Mouse (Mus musculus) heart, postnatal 36 days (tissue): ENCODE measurements around the gene Mxi1. TPM values are rescaled to one million over a fixed set of nuclear protein-coding genes. Genes with fewer than 3 reads are reported as not detected.

Experiments used
- DNase-seq, 2 experiments: peaks; one replicate each; pipeline ENCODE4 v3.0.0; 2021 to 2022
- intact Hi-C: fragments of 180-260 bp; cut with DNase I; formaldehyde crosslinking; loops from one replicate; pipeline ENCODE4 v1.15.1; 2025
- total RNA-seq, 2 experiments: library from RNA; stranded (reverse); gene quantifications; 2 replicates each; pipeline ENCODE4 v1.2.3; 2021

Mxi1 gene
- total RNA-seq, 2 experiments from 2014 or later, result 50.9 to 51.7 TPM

GRCm38 (mm10) chr19:53299156-53299828 is 11.0 kb upstream of the Mxi1 start:
- DNase-seq, result no peak
- intact Hi-C loops, result no loop called here

- DNase-seq, result no peak
- intact Hi-C loops, result no loop called here
Observed at GRCm38 (mm10) chr19:53299829-53300181, 10.5 kb upstream of the Mxi1 start.

DNA sequence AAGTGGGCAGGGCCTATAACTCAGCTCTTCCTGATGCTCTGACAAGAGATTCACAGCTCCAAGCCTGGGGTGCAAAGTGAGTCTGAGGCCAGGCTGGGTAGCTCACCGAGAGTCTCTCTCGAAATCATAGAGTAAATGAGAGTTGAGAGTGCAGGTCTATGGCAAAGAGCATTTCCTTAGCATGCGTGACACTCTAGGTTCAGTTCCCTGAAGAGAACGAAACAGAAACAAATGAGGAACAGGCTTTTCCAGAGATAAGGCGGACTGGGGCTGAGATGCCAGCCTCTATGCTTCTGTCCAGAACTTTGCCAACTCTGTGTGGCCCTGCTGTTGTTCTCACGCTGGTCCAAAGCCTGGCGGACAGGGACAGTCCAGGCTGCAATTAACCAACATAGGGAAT is 6.9 kb upstream of the Mxi1 start:
- intact Hi-C loops, result no loop called here
- no peak for DNase-seq

- DNase-seq, result no peak
- intact Hi-C loops, result no loop called here
Observed at GRCm38 (mm10) chr19:53305621-53306020, 4.7 kb upstream of the Mxi1 start.

DNA sequence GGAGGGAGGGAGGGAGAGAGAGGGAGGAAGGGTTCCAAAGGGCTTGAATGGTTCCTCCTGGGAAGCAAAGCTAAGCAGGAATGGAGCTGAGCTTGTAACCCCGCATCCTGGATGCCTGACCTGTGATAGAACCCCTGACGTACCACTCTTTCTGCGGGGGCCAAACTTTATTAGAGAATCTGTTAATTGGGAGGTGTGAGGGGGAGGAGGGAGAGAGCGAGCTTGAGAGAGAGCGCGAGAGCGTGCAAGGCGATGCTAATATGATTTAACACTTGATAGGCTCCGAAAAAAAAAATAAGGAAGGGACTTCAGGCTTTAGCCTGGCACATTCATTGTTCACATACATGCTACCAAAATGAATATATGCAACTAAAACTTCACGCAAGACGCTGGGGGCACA is 3.6 kb upstream of the Mxi1 start:
- no peak for DNase-seq
- intact Hi-C loops, result no loop called here

DNA sequence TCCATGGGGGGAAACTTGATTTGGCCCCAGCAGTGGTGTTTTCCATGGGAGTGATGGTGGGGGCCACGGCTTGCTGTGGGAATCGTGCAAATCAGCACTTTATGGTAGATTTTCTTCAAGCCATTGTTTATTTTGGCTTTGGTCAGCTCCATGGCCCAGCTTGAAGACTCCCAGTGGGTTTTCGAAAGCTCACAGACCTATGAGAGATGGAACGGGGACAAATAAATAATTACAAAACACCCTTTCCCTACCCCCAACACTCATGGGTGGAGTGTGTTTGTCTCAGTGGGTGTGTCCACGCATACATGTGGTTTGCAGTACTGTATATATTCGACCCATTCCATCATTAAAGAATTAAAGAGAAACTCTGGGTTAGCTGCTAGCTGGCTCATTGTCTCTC is 3.1 kb upstream of the Mxi1 start:
- no peak for DNase-seq
- intact Hi-C loops, result no loop called here

- no peak for DNase-seq
- intact Hi-C loops, result loop anchor here (2.0 to 5.0 kb wide), 8 partner anchors 32 to 633 kb away; partner anchors contain the start of genes Add3, Bbip1, Shoc2 and Smc3
Observed at GRCm38 (mm10) chr19:53309631-53310030, 687 bp upstream of the Mxi1 start.

DNA sequence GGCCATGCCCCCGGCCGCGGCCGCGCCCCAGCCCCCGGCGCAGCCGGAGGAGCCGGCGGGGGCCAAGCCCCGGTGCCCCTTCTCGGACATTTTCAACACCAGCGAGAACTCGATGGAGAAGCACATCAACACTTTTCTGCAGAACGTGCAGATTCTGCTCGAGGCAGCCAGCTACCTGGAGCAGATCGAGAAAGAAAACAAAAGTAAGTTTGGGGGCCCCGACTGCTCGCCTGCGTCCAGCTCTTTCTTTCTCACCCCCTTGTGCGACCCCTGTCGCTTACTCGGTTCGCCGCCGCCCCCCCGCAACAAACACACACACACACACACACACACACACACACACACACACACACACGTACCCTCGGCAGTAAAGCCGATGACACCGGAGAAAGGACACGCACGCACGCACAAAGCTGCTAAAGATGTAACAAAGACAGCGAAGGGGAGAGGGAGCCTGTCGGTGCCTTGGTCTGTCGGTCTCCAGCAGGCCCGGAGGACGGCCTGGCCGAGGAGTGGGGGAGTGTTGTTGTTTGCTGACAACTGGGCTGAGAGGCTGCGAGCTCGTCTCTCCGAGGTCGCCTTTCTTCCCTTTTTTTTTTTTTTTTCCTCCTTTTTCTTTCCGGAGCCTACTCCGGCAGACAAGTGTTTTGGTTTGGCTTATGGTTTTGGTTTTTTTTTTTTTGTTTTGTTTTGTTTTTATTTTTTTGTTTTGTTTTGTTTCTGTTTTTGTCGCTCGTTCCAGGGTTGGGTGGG is 629 bp downstream of the Mxi1 start:
- intact Hi-C loops, result loop anchor here (2.0 to 5.0 kb wide), 7 partner anchors 34 to 631 kb away; partner anchors contain the start of genes Add3, Bbip1, Shoc2 and Smc3
- peak; percentile 64 to 74 for DNase-seq

GRCm38 (mm10) chr19:53311524-53312335 is 1.4 kb downstream of the Mxi1 start:
- DNase-seq, result peak; percentile 62 to 79
- intact Hi-C loops, result loop anchor here (2.0 to 5.0 kb wide), 7 partner anchors 34 to 631 kb away; partner anchors contain the start of genes Add3, Bbip1, Shoc2 and Smc3

- DNase-seq, result peak in 1 of 2 experiments; percentile 67
- intact Hi-C loops, result loop anchor here (5.0 kb wide), 6 partner anchors 35 to 630 kb away; partner anchors contain the start of genes Add3, Bbip1, Shoc2 and Smc3
Observed at GRCm38 (mm10) chr19:53312336-53312871, 2.1 kb downstream of the Mxi1 start.

- intact Hi-C loops, result loop anchor here (5.0 kb wide), 6 partner anchors 36 to 629 kb away; partner anchors contain the start of genes Add3, Bbip1, Shoc2 and Smc3
- DNase-seq, result peak; percentile 76 to 87
Observed at GRCm38 (mm10) chr19:53312951-53313683, 2.8 kb downstream of the Mxi1 start.

DNA sequence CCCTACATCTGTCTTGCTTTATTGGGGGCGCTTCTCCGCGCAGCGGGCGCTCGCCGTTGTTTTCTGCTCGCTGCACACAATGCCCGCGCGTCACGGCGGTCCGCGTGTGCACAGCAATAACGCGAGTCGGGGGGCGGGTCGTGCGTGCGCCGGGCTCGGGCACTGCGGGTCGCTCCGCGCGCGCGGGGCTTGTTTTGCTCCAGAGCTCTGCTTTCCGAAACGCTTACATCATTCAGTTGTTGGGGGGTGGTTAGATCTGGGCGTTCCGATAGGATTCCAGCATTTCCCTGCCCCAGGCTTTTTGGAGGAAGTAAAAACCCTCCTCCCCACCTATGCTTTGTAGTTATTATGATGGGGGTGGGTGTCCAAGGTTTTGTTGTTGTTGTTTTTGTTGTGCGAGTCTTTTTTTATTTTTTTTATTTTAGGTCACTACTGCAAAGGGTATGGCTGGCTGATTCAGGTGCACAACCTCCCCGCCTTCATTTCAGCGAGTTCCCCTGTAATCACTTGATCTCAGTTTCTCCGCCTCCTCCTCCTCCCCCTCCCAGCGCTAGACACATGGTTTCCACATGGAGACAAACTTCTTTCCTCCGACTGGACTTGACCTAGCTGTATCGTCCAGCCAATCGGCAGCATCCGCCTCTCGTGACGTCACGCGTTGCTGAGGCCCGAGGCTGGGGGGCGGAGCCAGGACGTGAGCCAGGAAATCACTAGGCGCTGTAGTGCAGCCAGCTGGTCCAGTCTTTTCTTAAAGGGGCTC is 3.5 kb downstream of the Mxi1 start:
- DNase-seq, result peak; percentile 100
- intact Hi-C loops, result loop anchor here (2.0 to 5.0 kb wide), 7 partner anchors 15 to 628 kb away; partner anchors contain the start of genes Add3, Bbip1, Shoc2 and Smc3

- no peak for DNase-seq
- intact Hi-C loops, result loop anchor here (2.0 to 5.0 kb wide), 7 partner anchors 14 to 628 kb away; partner anchors contain the start of genes Add3, Bbip1, Shoc2 and Smc3
Observed at GRCm38 (mm10) chr19:53314530-53315208, 4.4 kb downstream of the Mxi1 start.

DNA sequence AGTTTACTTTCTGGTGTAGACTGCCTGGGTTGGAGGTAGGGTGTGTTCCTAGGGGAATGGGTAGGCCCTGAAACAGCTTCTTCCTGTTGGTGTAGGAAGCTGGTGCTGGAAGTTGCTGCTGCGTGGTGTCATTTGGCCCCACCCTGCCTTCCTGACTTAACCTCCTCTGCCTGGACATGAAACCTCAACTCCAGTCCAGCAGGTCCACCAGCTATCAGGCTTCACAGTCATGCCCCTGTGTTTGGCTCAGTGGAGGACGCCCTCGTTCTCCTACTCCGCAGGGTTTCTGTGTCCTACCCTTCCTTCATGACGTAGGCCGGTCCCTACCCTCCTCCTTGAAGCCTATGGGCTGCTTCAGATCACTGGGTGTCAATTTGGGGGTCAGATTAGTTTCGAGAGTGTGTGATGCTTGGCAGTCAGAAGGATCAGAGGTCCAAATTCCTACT is 4.9 kb downstream of the Mxi1 start:
- DNase-seq, result no peak
- intact Hi-C loops, result loop anchor here (2.0 kb wide), 1 partner anchor 14 kb away; no protein-coding TSS in a partner anchor

- intact Hi-C loops, result no loop called here
- DNase-seq, result no peak
Observed at GRCm38 (mm10) chr19:53316105-53316504, 5.8 kb downstream of the Mxi1 start.

DNA sequence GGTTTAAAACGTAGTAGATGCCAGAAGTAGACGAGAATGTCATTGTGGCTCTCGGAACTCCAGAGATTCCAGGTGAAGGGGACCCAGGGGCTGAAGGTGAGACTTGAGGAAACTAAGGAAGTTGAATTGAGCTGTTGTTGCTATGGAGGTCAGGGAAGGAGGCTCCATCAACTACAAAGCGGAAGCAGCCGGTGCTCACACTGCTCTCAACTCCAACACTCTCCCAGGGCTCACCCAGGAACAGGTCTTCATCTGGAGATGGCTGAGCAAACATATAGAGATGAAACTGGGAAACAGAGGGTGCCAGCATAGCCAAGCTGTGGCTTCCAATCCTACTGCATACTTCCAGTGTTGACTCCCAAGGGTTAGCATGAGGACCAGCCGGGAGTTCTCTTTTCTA is 6.6 kb downstream of the Mxi1 start:
- intact Hi-C loops, result no loop called here

GRCm38 (mm10) chr19:53318143-53319132 is 8.1 kb downstream of the Mxi1 start:
- no peak for DNase-seq
- intact Hi-C loops, result no loop called here

More for the DNA sequence above, 6.6 kb downstream of the Mxi1 start:
- no peak for DNase-seq
